Mouse (Mus musculus) kidney, adult 8-10 months (tissue): ENCODE data around the gene Nova2.

Source experiments
- DNase-seq, 2 experiments: peaks; one replicate each; pipeline ENCODE4 v3.0.0; 2022

The Nova2 gene

GRCm38 (mm10) chr7:18925162-18925938, at the start of gene Nova2:
Nova2 (plus strand) TSS chr7:18925888.
- DNase-seq = peak; percentile 84 to 87

- DNase-seq = no peak
These were observed 47.0 kb upstream of the Nova2 start for GRCm38 (mm10) chr7:18878691-18879090.

GRCm38 (mm10) chr7:18883991-18884744, 41.5 kb upstream of the Nova2 start:
- DNase-seq = no peak

- DNase-seq = no peak
These were observed 40.8 kb upstream of the Nova2 start for GRCm38 (mm10) chr7:18884745-18885422.

GRCm38 (mm10) chr7:18886963-18887362, 38.7 kb upstream of the Nova2 start:
- no peak for DNase-seq

GRCm38 (mm10) chr7:18890848-18891247, 34.8 kb upstream of the Nova2 start:
- DNase-seq = no peak

- DNase-seq = peak; percentile 83 to 86
These were observed 33.7 kb upstream of the Nova2 start for GRCm38 (mm10) chr7:18891872-18892599.

- DNase-seq = no peak
These were observed 32.7 kb upstream of the Nova2 start for GRCm38 (mm10) chr7:18893009-18893408.

GRCm38 (mm10) chr7:18893651-18894430, 31.8 kb upstream of the Nova2 start:
- DNase-seq = peak; percentile 72 to 74

- peak; percentile 34 to 55 for DNase-seq
These were observed 29.2 kb upstream of the Nova2 start for GRCm38 (mm10) chr7:18896536-18896935.

GRCm38 (mm10) chr7:18900513-18900912, 25.2 kb upstream of the Nova2 start:
- DNase-seq = no peak

- no peak for DNase-seq
These were observed 23.2 kb upstream of the Nova2 start for GRCm38 (mm10) chr7:18902486-18902885.

GRCm38 (mm10) chr7:18904971-18905370, 20.7 kb upstream of the Nova2 start:
- DNase-seq = no peak

- no peak for DNase-seq
These were observed 15.9 kb upstream of the Nova2 start for GRCm38 (mm10) chr7:18909797-18910196.

- peak; percentile 98 to 99 for DNase-seq
These were observed 15.4 kb upstream of the Nova2 start, which contains the start of gene Ccdc61 for GRCm38 (mm10) chr7:18910241-18910831. Ccdc61 (minus strand) TSS chr7:18910415.

GRCm38 (mm10) chr7:18916254-18916653, 9.4 kb upstream of the Nova2 start:
- no peak for DNase-seq

GRCm38 (mm10) chr7:18917931-18918330, 7.8 kb upstream of the Nova2 start:
- DNase-seq = peak in 1 of 2 experiments; percentile 19

GRCm38 (mm10) chr7:18921069-18921468, 4.6 kb upstream of the Nova2 start:
- peak; percentile 63 to 73 for DNase-seq

GRCm38 (mm10) chr7:18922807-18923206, 2.9 kb upstream of the Nova2 start:
- no peak for DNase-seq

GRCm38 (mm10) chr7:18923267-18923666, 2.4 kb upstream of the Nova2 start:
- DNase-seq = no peak

GRCm38 (mm10) chr7:18923711-18924191, 1.9 kb upstream of the Nova2 start:
- no peak for DNase-seq
